Mouse (Mus musculus) lung, adult 18-20 months (tissue): ENCODE data around the gene Olfr548-ps1.

Experiments
- DNase-seq, 2 experiments: peaks; one replicate each; pipeline ENCODE4 v3.0.0; 2022; ENCODE audit warnings: mixed read lengths in 2 of 2

The Olfr548-ps1 gene

GRCm38 (mm10) chr7:102575998-102576397, 35.3 kb downstream of the Olfr548-ps1 start:
- no peak for DNase-seq

- DNase-seq, result no peak
These were observed 51.1 kb downstream of the Olfr548-ps1 start, which contains the start of gene Olfr551 for GRCm38 (mm10) chr7:102591786-102592185. Olfr551 (minus strand) TSS chr7:102591886.
